In the genomic region with DNA sequence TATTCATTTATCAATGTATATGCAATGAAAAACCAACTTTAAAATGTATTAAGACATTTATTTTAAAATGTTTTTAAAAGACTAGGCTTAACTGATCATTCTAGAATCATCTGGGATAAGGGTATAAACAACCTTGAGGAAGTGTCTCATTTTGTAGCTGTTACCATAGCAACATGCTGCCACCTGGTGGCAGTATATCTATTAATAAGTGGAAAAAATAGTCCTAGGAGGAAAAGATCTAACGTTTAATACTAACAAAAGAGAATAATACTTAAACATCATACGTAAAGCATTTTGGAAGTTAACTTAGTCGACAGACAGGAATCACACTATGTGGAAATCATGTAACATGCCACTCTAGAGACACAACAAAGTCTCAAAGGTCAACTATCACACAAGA, we compare ENCODE assay signal across 9 mouse cellular contexts. TPM values are rescaled to one million over a fixed set of nuclear protein-coding genes. Genes with fewer than 3 reads are reported as not detected.
DNase-seq lines count a peak whose midpoint lies in the region; ATAC-seq and TF ChIP-seq lines count a peak whose summit lies in the region.
"Had no signal": no experiment of that assay in that cellular context is flagged by ENCODE, and none has a peak within 500 bp of the region (broad histone marks: within the 10 kb centered on the region; RNA-seq: fewer than 3 reads in every experiment).

No protein-coding gene starts in this region.

- no peaks in the 10 kb centered on the region for H3K27me3 ChIP-seq in kidney, postnatal 0 days (ENCODE audit: insufficient read depth, low read length)
- H3K27me3 ChIP-seq: limb, embryonic 15.5 days had no signal

- 56% methylated on average over 3 of the region's 3 CpGs for WGBS in kidney, postnatal 0 days

- DNase-seq in cerebellum, adult 8-10 months = peak; percentile 24
- DNase-seq in kidney, postnatal 0 days (ENCODE audit: low spot score) = peak; percentile 67
- DNase-seq in kidney, adult 18-20 months = no peak
- DNase-seq in B cell, adult 2 months = peak; percentile 57 to 64
- peak; percentile 69 for DNase-seq in embryo, embryonic 11 days
- DNase-seq in natural killer cell, adult 2 months (ENCODE audit: low spot score in 2 of 2) = peak; percentile 15 to 43
- no peak for DNase-seq in adrenal gland, adult 2 months

- no peak overlapping the region for H3K27ac ChIP-seq in kidney, postnatal 0 days
- H3K27ac ChIP-seq: limb, embryonic 15.5 days had no signal

- H3K4me3 ChIP-seq in kidney, postnatal 0 days (replicated peaks; ENCODE audit: low read depth, low read length) = no peak overlapping the region
- H3K4me3 ChIP-seq: limb, embryonic 15.5 days had no signal

- no peak overlapping the region for H3K4me2 ChIP-seq in kidney, postnatal 0 days (ENCODE audit: low read length)
- H3K4me2 ChIP-seq: limb, embryonic 15.5 days had no signal

- no peaks in the 10 kb centered on the region for H3K4me1 ChIP-seq in kidney, postnatal 0 days (replicated peaks; ENCODE audit: insufficient read depth, low read length)
- H3K4me1 ChIP-seq: limb, embryonic 15.5 days had no signal

- H3K9ac ChIP-seq in kidney, postnatal 0 days (ENCODE audit: low read depth, low read length) = no peak overlapping the region
- H3K9ac ChIP-seq: limb, embryonic 15.5 days had no signal

- no peaks in the 10 kb centered on the region for H3K9me3 ChIP-seq in kidney, postnatal 0 days (replicated peaks; ENCODE audit: low read length)
- H3K9me3 ChIP-seq: limb, embryonic 15.5 days had no signal

- H3K36me3 ChIP-seq in kidney, postnatal 0 days (ENCODE audit: insufficient read depth, low read length) = peaks cover 44% of the 10 kb centered on the region

- no peak for ATAC-seq in cerebellum, adult (ENCODE audit: insufficient number of reproducible peaks, low FRiP score, low TSS enrichment)
- ATAC-seq in kidney, postnatal 0 days (replicated peaks; ENCODE audit: low FRiP score, low read depth) = no peak

- TF ChIP-seq CTCF in kidney, postnatal 0 days (IDR thresholded peaks at IDR 0.05; ENCODE audit: low read depth) = peak; percentile 67

RNA-seq across cellular contexts. Expression of a gene that starts 23.0 kb away (rescaled TPM):
- polyA plus RNA-seq in kidney, postnatal 0 days (2015; fragmentation: Nextera tagmentation; extraction: Ambion mirVana) = 46.3 and 55.2 TPM in 2 replicates
- total RNA-seq in adrenal gland, adult 2 months (2021) = 10 to 100 TPM; 44.1 to 61.2 TPM
- polyA plus RNA-seq in adrenal gland, adult 2 months (2012; rRNA removed) = 20.0 and 22.7 TPM in 2 replicates

Comparison
In these comparisons a context has a peak if more than half of its experiments do, and no peak if none do; other contexts are left out.
1. DNase-seq: peak in cerebellum, adult 8-10 months (single experiment), kidney, postnatal 0 days (single experiment), B cell, adult 2 months (2 of 2), embryo, embryonic 11 days (single experiment) and natural killer cell, adult 2 months (2 of 2); none in kidney, adult 18-20 months (single experiment) and adrenal gland, adult 2 months (single experiment).